Mouse (Mus musculus) MEL (cell line): ENCODE results near the gene Pbxip1. TPM values are rescaled to one million over a fixed set of nuclear protein-coding genes. Genes with fewer than 3 reads are reported as not detected.

Source experiments
- DNase-seq: peaks from one replicate; pipeline ENCODE4 v3.0.0; 2011; ENCODE audit warnings: low read depth, low spot score
- H3K27ac ChIP-seq: 2 replicates; pipeline ENCODE4 v1.5.1; 2012; ENCODE audit warnings: low read depth, mild to moderate bottlenecking, control low read depth, low read length, moderate library complexity; ENCODE audit not compliant: control insufficient read depth
- H3K27me3 ChIP-seq, 2 experiments: fragments of 150-350 bp in 1 of 2; sonication (generic) in 1 of 2; 2 replicates each; pipeline ENCODE4 v1.6.1; 2012; ENCODE audit warnings: low read length in 2 of 2, mild to moderate bottlenecking in 2 of 2, improper control_type of control experiment in 1 of 2, moderate library complexity in 1 of 2; ENCODE audit not compliant: insufficient read depth in 2 of 2, control insufficient read depth in 1 of 2
- H3K36me3 ChIP-seq, 2 experiments: 2 replicates each; pipeline ENCODE4 v1.6.1; 2012 to 2014; ENCODE audit warnings: low read length in 2 of 2, improper control_type of control experiment in 1 of 2, inconsistent platforms in 1 of 2, mild to moderate bottlenecking in 1 of 2; ENCODE audit not compliant: insufficient read depth in 2 of 2, control insufficient read depth in 1 of 2
- H3K4me1 ChIP-seq, 2 experiments: fragments of 150-350 bp in 1 of 2; sonication (generic) in 1 of 2; 2 replicates each; pipeline ENCODE4 v1.6.1; 2012; ENCODE audit warnings: low read length in 2 of 2, improper control_type of control experiment in 1 of 2, mild to moderate bottlenecking in 1 of 2; ENCODE audit not compliant: insufficient read depth in 2 of 2, control insufficient read depth in 1 of 2
- H3K4me3 ChIP-seq, 2 experiments: fragments of 150-350 bp in 1 of 2; sonication (generic) in 1 of 2; 2 replicates each; pipeline ENCODE4 v1.5.1; 2012; ENCODE audit warnings: low read depth in 2 of 2, low read length in 2 of 2, mild to moderate bottlenecking in 2 of 2, moderate library complexity in 2 of 2, control low read depth in 1 of 2, improper control_type of control experiment in 1 of 2; ENCODE audit not compliant: control insufficient read depth in 1 of 2, insufficient read depth in 1 of 2
- H3K79me2 ChIP-seq: 2 replicates; pipeline ENCODE4 v1.6.1; 2012; ENCODE audit warnings: mild to moderate bottlenecking, low read length, moderate library complexity; ENCODE audit not compliant: control insufficient read depth, poor library complexity, insufficient read depth
- H3K9ac ChIP-seq: 2 replicates; pipeline ENCODE4 v1.6.1; 2012; ENCODE audit warnings: low read depth, mild to moderate bottlenecking, control low read depth, low read length, moderate library complexity; ENCODE audit not compliant: control insufficient read depth, poor library complexity, severe bottlenecking
- H3K9me3 ChIP-seq: fragments of 150-350 bp; sonication (generic); replicated peaks from 2 replicates; pipeline ENCODE4 v1.6.1; 2012; ENCODE audit warnings: mild to moderate bottlenecking, low read length, improper control_type of control experiment, moderate library complexity; ENCODE audit not compliant: insufficient read depth
- BHLHE40 ChIP-seq: IDR thresholded peaks from 2 replicates; pipeline ENCODE4 v1.6.1; 2012; ENCODE audit warnings: low read depth, mild to moderate bottlenecking, inconsistent platforms, low read length, improper control_type of control experiment, borderline replicate concordance
- CHD1 ChIP-seq: IDR thresholded peaks from 2 replicates; pipeline ENCODE4 v1.6.1; 2012; ENCODE audit warnings: low read depth, mild to moderate bottlenecking, inconsistent platforms, low read length, improper control_type of control experiment
- CHD2 ChIP-seq: IDR thresholded peaks from 2 replicates; pipeline ENCODE4 v1.6.1; 2011; ENCODE audit warnings: low read length, improper control_type of control experiment
- ELF1 ChIP-seq: IDR thresholded peaks from 2 replicates; pipeline ENCODE4 v1.6.1; 2014; ENCODE audit warnings: low read depth, mild to moderate bottlenecking, inconsistent platforms, low read length, improper control_type of control experiment, moderate library complexity
- EP300 ChIP-seq, 2 experiments: IDR thresholded peaks; 2 replicates each; pipeline ENCODE4 v1.6.1; 2011; ENCODE audit warnings: improper control_type of control experiment in 2 of 2, low read length in 2 of 2, low read depth in 1 of 2, mild to moderate bottlenecking in 1 of 2
- ETS1 ChIP-seq: IDR thresholded peaks from 2 replicates; pipeline ENCODE4 v1.6.1; 2012; ENCODE audit warnings: low read depth, mild to moderate bottlenecking, inconsistent platforms, low read length, improper control_type of control experiment, moderate library complexity
- GATA1 ChIP-seq: IDR thresholded peaks from 2 replicates; pipeline ENCODE4 v1.6.1; 2011; ENCODE audit warnings: low read depth, low read length, improper control_type of control experiment
- JUND ChIP-seq: IDR thresholded peaks from 2 replicates; pipeline ENCODE4 v1.6.1; 2011; ENCODE audit warnings: low read depth, mild to moderate bottlenecking, improper control_type of control experiment, low read length
- KAT2A ChIP-seq: conservative IDR thresholded peaks from 2 replicates; pipeline ENCODE4 v1.6.1; 2012; ENCODE audit warnings: low read depth, low read length, improper control_type of control experiment, inconsistent platforms
- MAFK ChIP-seq: IDR thresholded peaks from 2 replicates; pipeline ENCODE4 v1.6.1; 2011; ENCODE audit warnings: low read depth, mild to moderate bottlenecking, low read length, improper control_type of control experiment, borderline replicate concordance
- MAX ChIP-seq: IDR thresholded peaks from 2 replicates; pipeline ENCODE4 v1.6.1; 2011; ENCODE audit warnings: low read length, improper control_type of control experiment
- MAZ ChIP-seq: IDR thresholded peaks from 2 replicates; pipeline ENCODE4 v1.6.1; 2012; ENCODE audit warnings: low read depth, mild to moderate bottlenecking, inconsistent platforms, low read length, improper control_type of control experiment
- MEF2A ChIP-seq: IDR thresholded peaks from 2 replicates; pipeline ENCODE4 v1.6.1; 2014; ENCODE audit warnings: low read depth, mild to moderate bottlenecking, inconsistent platforms, low read length, improper control_type of control experiment; ENCODE audit not compliant: poor library complexity, insufficient replicate concordance, severe bottlenecking; ENCODE audit errors: extremely low read depth
- MXI1 ChIP-seq: IDR thresholded peaks from 2 replicates; pipeline ENCODE4 v1.6.1; 2011; ENCODE audit warnings: mild to moderate bottlenecking, low read depth, low read length, improper control_type of control experiment
- MYB ChIP-seq: IDR thresholded peaks from 2 replicates; pipeline ENCODE4 v1.6.1; 2011; ENCODE audit warnings: mild to moderate bottlenecking, low read depth, low read length, improper control_type of control experiment
- MYC ChIP-seq: IDR thresholded peaks from 2 replicates; pipeline ENCODE4 v1.6.1; 2011; ENCODE audit warnings: low read depth, mild to moderate bottlenecking, low read length, improper control_type of control experiment, moderate library complexity
- NRF1 ChIP-seq: IDR thresholded peaks from 2 replicates; pipeline ENCODE4 v1.6.1; 2014; ENCODE audit warnings: low read depth, mild to moderate bottlenecking, inconsistent platforms, low read length, improper control_type of control experiment, moderate library complexity; ENCODE audit not compliant: poor library complexity, insufficient read depth, severe bottlenecking
- POLR2A ChIP-seq, 2 experiments: IDR thresholded peaks; 2 replicates each; pipeline ENCODE4 v1.6.1; 2011 to 2012; ENCODE audit warnings: low read length in 2 of 2, mild to moderate bottlenecking in 2 of 2, control low read depth in 1 of 2, improper control_type of control experiment in 1 of 2, low read depth in 1 of 2, moderate library complexity in 1 of 2; ENCODE audit not compliant: control insufficient read depth in 1 of 2, insufficient read depth in 1 of 2, poor library complexity in 1 of 2
- POLR2AphosphoS2 ChIP-seq: IDR thresholded peaks from 2 replicates; pipeline ENCODE4 v1.6.1; 2011; ENCODE audit warnings: low read length, improper control_type of control experiment
- POLR2AphosphoS5 ChIP-seq: IDR thresholded peaks from 2 replicates; pipeline ENCODE4 v1.6.1; 2012; ENCODE audit warnings: low read depth, borderline replicate concordance, mild to moderate bottlenecking, inconsistent platforms, low read length, moderate library complexity, mixed read lengths
- SMC3 ChIP-seq: IDR thresholded peaks from 2 replicates; pipeline ENCODE4 v1.6.1; 2011; ENCODE audit warnings: low read depth, low read length, improper control_type of control experiment
- TAL1 ChIP-seq: IDR thresholded peaks from 2 replicates; pipeline ENCODE4 v1.6.1; 2012; ENCODE audit warnings: mild to moderate bottlenecking, inconsistent platforms, low read length, moderate library complexity, mixed read lengths
- TCF12 ChIP-seq: IDR thresholded peaks from 2 replicates; pipeline ENCODE4 v1.6.1; 2014; ENCODE audit warnings: low read depth, mild to moderate bottlenecking, inconsistent platforms, low read length, improper control_type of control experiment, moderate library complexity
- UBTF ChIP-seq: IDR thresholded peaks from 2 replicates; pipeline ENCODE4 v1.6.1; 2012; ENCODE audit warnings: low read depth, mild to moderate bottlenecking, inconsistent platforms, low read length, improper control_type of control experiment, moderate library complexity, borderline replicate concordance; ENCODE audit not compliant: insufficient read depth
- USF1 ChIP-seq: IDR thresholded peaks from 2 replicates; pipeline ENCODE4 v1.6.1; 2014; ENCODE audit warnings: low read depth, mild to moderate bottlenecking, inconsistent platforms, low read length, improper control_type of control experiment, moderate library complexity
- ZC3H11A ChIP-seq: IDR thresholded peaks from 2 replicates; pipeline ENCODE4 v1.6.1; 2012; ENCODE audit warnings: low read depth, mild to moderate bottlenecking, inconsistent platforms, low read length, improper control_type of control experiment
- ZNF384 ChIP-seq: IDR thresholded peaks from 2 replicates; pipeline ENCODE4 v1.6.1; 2012; ENCODE audit warnings: low read depth, mild to moderate bottlenecking, inconsistent platforms, low read length, improper control_type of control experiment
- polyA plus RNA-seq, 2 experiments: library from polyadenylated mRNA; stranded (reverse) in 1 of 2; unstranded in 1 of 2; fragments of >175 nt in 1 of 2; fragments of >200 nt in 1 of 2; gene quantifications; 2 replicates each; pipeline versions ENCODE4 v1.2.1 to v1.2.4; 2012; ENCODE audit warnings: low replicate concordance in 2 of 2, low read depth in 1 of 2; ENCODE audit not compliant: insufficient read length in 2 of 2, insufficient read depth in 1 of 2, missing spikeins in 1 of 2
- total RNA-seq: library from RNA; depleted of rRNA; stranded (reverse); fragments of 300-350 nt; gene quantifications from 2 replicates; pipeline ENCODE4 v1.2.3, GENCODE M21; 2012

Pbxip1 gene
- total and polyA plus RNA-seq, 3 experiments, result 4.8 to 10.7 TPM; not detected in 1

DNA sequence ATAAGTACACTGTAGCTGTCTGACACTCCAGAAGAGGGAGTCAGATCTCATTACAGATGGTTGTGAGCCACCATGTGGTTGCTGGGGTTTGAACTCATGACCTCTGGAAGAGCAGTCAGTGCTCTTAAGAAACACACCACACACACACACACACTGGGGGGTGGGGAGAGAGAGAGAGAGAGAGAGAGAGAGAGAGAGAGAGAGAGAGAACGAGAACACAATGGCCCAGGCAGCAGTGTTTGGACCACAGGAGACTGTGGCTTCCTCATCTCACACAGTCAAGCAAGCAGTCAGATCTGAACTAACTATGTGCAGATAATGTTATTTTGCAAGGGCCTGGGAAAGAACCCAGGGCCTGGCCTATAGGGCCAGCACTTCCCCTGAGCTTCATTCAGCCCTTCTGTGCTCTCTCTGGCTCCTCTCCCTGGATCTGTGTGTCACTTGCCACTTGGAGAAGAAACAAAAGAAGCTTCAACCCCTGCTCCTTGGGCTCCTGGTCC is 19.3 kb downstream of the Pbxip1 start:
- DNase-seq, result peak; percentile 64
- no peak overlapping the region for H3K27ac ChIP-seq
- H3K9me3 ChIP-seq, result no peaks in the 10 kb centered on the region
- TF ChIP-seq ZNF384 (0 out of 2 replicates have a peak, but pooled peaks have one; percentile 28), CHD2 (no peak), UBTF (no peak), MXI1 (no peak), JUND (peak; percentile 78; the same call in 1 of the 2 replicates), MEF2A (no peak)
- peak overlapping the region; percentile 18; the same call in 1 of the 2 replicates for H3K9ac ChIP-seq
- H3K4me1 ChIP-seq, result peaks cover 11 to 20% of the 10 kb centered on the region in 2 experiments
- no peak overlapping the region for H3K4me3 ChIP-seq
- peaks cover 0 to 10% of the 10 kb centered on the region in 2 experiments; a peak in 2 of 4 replicates for H3K36me3 ChIP-seq
- peaks cover 4% of the 10 kb centered on the region; the same call in 1 of the 2 replicates for H3K79me2 ChIP-seq
- H3K27me3 ChIP-seq, result no peaks in the 10 kb centered on the region

DNA sequence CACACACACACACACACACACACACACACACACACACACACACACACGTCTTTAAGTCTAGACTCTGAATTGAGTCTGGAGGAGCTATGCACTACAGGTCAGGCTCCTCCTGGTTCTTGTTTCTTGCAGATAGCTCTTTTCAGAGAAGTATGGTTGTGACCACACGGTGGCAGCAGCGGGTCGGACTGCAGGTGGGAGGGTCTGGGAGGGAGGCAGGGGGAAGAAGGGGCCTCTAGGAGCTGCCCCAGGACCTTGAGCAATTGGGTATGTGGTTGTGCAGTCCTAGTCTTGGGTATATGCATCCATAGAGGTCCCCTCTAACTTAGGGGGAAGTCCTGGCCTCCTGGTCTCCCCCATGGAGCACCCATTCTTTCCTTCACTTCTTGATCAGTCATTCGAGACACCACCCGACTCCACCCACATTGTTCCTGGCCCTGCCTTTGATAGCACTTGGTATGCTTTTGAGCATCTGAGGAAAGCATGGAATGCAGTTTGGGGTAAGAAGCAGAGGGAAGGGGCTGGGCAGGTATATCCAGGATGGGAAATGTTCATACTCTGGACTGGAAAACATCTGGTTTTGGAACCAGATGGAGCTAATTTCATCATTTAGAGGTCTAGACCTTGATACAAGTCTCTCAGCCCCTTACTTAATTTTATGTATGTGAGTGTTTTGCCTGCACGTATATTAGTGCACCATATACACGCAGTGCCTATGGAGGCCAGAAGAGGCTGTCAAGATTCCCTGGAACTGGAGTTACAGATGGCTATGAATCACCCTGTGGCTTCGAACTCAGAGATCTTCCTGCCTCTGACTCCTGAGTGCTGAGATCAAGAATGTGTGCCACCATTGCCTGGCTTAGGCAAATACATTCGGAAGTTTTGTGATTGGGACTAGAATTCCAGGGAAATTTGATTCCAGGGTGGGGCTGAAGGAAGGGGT is 20.5 kb downstream of the Pbxip1 start:
- no peak overlapping the region for H3K27ac ChIP-seq
- peaks cover 4% of the 10 kb centered on the region; the same call in 1 of the 2 replicates for H3K79me2 ChIP-seq
- peaks cover 0 to 10% of the 10 kb centered on the region in 2 experiments; a peak in 2 of 4 replicates for H3K36me3 ChIP-seq
- peak; percentile 95 for DNase-seq
- H3K4me3 ChIP-seq, result peak overlapping the region; percentile 35 to 43
- peaks cover 11 to 20% of the 10 kb centered on the region in 2 experiments for H3K4me1 ChIP-seq
- no peaks in the 10 kb centered on the region for H3K27me3 ChIP-seq
- peak overlapping the region; percentile 30; the same call in 1 of the 2 replicates for H3K9ac ChIP-seq
- H3K9me3 ChIP-seq, result no peaks in the 10 kb centered on the region
- TF ChIP-seq CHD1 (0 out of 2 replicates have a peak, but pooled peaks have one; percentile 49), POLR2A (IDR thresholded peaks at IDR 0.05; ENCODE audit: control insufficient read depth in 1 of 2, insufficient read depth in 1 of 2, low read depth in 1 of 2, low read length in 2 of 2, poor library complexity in 1 of 2) (no peak), BHLHE40 (no peak), ZNF384 (no peak; the same call in 1 of the 2 replicates), ELF1 (0 out of 2 replicates have a peak, but pooled peaks have one; percentile 25), USF1 (no peak), KAT2A (no peak), SMC3 (peak; percentile 91), EP300 (IDR thresholded peaks at IDR 0.05; ENCODE audit: low read depth in 1 of 2, low read length in 2 of 2) (no peak), TAL1 (no peak), JUND (no peak), NRF1 (0 out of 2 replicates have a peak, but pooled peaks have one; percentile 4), MYC (0 out of 2 replicates have a peak, but pooled peaks have one; percentile 52), TCF12 (no peak), POLR2AphosphoS5 (no peak), MAX (no peak; the same call in 1 of the 2 replicates), POLR2AphosphoS2 (no peak), MAZ (peak; percentile 92), ETS1 (0 out of 2 replicates have a peak, but pooled peaks have one; percentile 5), CHD2 (no peak), ZC3H11A (peak; percentile 50), GATA1 (no peak), MXI1 (peak; percentile 69), MYB (no peak), MAFK (no peak)
